Mouse (Mus musculus): Measurements from ENCODE around the gene Ifi35. TPM values are rescaled to one million over a fixed set of nuclear protein-coding genes. Genes with fewer than 3 reads are reported as not detected.
A peak's percentile ranks its signal among the peaks of the same experiment; 100 is the strongest.
"Not testable (repeated sequence)": the region's sequence is repeated elsewhere in the genome, so short reads cannot be mapped to it uniquely, and the experiment has no call there.

Ifi35 gene
- polyA plus RNA-seq, 1 experiment from 2014 or later: 24.5 TPM

GRCm38 (mm10) chr11:101449596-101449995 is 1.4 kb downstream of the Ifi35 start:
- H3K4me1 ChIP-seq: peaks cover 14% of the 10 kb centered on the region
- not testable (repeated sequence) for H3K36me3 ChIP-seq; H3K27ac ChIP-seq; H3K9me3 ChIP-seq; H3K9ac ChIP-seq; H3K4me3 ChIP-seq (replicated peaks); ATAC-seq (ENCODE audit: insufficient read depth, low FRiP score, low read depth); H3K27me3 ChIP-seq (replicated peaks)
- peak overlapping the region; percentile 54; the same call in 1 of the 2 replicates for H3K4me2 ChIP-seq
- WGBS: 69% methylated on average over 4 of the region's 4 CpGs

DNA sequence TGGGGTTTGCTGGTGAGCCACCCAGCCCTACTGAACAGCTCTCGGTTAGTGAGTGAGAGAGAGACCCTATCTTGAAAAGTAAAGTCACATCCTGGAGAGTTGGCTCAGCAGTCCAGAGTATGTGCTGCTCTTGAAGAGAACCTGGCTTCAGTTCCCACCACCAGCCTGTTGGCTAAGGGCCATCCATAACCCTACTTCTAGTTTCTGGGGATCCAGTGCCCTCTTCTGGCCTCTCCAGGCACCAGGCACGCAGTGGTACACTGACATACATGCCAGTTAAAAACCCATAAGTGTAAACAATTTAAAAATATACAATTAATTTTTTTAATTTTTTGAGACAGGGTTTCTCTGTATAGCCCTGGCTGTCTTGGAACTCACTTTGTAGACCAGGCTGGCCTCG is 2.2 kb downstream of the Ifi35 start:
- ATAC-seq (ENCODE audit: insufficient read depth, low FRiP score, low read depth): no peak
- Histone ChIP-seq H3K9me3 (no peaks in the 10 kb centered on the region), H3K4me3 (replicated peaks) (no peak overlapping the region), H3K27me3 (replicated peaks) (no peaks in the 10 kb centered on the region), H3K4me1 (peaks cover 12% of the 10 kb centered on the region), H3K9ac (no peak overlapping the region), H3K4me2 (no peak overlapping the region), H3K36me3 (peaks cover 4% of the 10 kb centered on the region; the same call in 1 of the 2 replicates), H3K27ac (no peak overlapping the region)
- 83% methylated on average over 3 of the region's 3 CpGs for WGBS

- H3K4me1 ChIP-seq: peaks cover 12% of the 10 kb centered on the region
- no peaks in the 10 kb centered on the region for H3K9me3 ChIP-seq
- WGBS: 87% methylated on average over 10 of the region's 10 CpGs
- H3K4me2 ChIP-seq: no peak overlapping the region
- no peak overlapping the region; the same call in 1 of the 2 replicates for H3K27ac ChIP-seq
- H3K27me3 ChIP-seq (replicated peaks): no peaks in the 10 kb centered on the region
- no peak overlapping the region for H3K9ac ChIP-seq
- H3K4me3 ChIP-seq (replicated peaks): no peak overlapping the region
- no peak for ATAC-seq (ENCODE audit: insufficient read depth, low FRiP score, low read depth)
- H3K36me3 ChIP-seq: no peaks in the 10 kb centered on the region
These were observed 3.3 kb downstream of the Ifi35 start for GRCm38 (mm10) chr11:101451536-101451935.

DNA sequence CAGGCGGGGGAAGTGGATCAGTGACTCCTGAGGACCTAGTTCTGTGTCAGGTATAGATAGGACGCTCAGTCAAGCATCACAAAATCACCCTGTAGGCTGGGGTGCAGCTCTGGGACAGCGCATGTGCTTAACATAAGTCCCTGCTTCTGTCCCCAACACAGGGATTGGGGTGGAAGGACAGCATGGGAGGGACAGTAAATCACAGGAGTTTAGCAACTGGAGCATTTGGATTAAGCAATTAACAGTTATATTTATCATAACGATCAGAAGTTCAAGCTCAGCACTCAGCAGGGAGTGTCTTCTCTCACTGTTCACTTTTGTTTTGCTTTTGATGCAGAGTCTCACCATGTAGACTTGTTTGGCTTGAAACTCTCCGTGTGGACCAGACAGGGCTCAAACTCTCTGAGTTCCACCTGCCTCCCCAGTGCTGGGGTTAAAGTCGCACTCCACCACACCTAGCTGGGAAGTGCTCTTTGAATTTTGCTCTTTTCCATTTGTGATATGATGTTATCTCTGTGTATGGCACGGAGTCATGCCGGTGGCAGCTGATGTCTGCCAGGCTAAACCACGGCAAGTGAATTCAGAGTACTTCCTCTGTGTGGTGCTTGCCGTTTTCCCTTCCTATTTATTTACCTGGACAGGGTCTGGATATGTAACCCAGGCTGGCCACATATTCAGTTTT is 4.0 kb downstream of the Ifi35 start:
- no peaks in the 10 kb centered on the region for H3K9me3 ChIP-seq
- H3K9ac ChIP-seq: no peak overlapping the region
- H3K4me2 ChIP-seq: no peak overlapping the region
- no peak for ATAC-seq (ENCODE audit: insufficient read depth, low FRiP score, low read depth)
- H3K4me3 ChIP-seq (replicated peaks): no peak overlapping the region
- H3K27me3 ChIP-seq (replicated peaks): no peaks in the 10 kb centered on the region
- H3K27ac ChIP-seq: no peak overlapping the region
- peaks cover 12% of the 10 kb centered on the region for H3K4me1 ChIP-seq
- H3K36me3 ChIP-seq: no peaks in the 10 kb centered on the region
- 58% methylated on average over 10 of the region's 10 CpGs for WGBS

DNA sequence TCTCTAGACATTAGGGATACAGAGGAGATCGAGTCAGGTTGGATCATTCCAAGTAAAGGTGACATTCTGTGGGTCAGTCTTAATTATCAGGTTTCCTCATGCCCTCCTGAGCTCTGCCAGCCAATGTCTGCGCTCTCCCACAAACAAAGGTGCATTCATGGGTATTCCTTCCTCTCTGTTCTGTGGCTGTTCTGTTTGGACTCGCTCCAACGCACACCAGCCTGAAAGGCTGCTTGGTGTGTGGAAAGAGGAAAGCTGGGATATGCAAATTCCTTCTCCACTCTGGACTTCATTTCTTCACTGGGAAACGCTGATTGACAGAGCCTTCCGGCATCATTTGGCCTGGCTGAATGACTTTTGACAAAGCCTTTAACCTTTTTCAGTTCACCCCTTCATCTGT is 6.5 kb downstream of the Ifi35 start:
- no peak overlapping the region for H3K9ac ChIP-seq
- WGBS: 74% methylated on average over 6 of the region's 6 CpGs
- H3K4me3 ChIP-seq (replicated peaks): no peak overlapping the region
- H3K9me3 ChIP-seq: no peaks in the 10 kb centered on the region
- no peak; the same call in 1 of the 2 replicates for ATAC-seq (ENCODE audit: insufficient read depth, low FRiP score, low read depth)
- H3K27me3 ChIP-seq (replicated peaks): no peaks in the 10 kb centered on the region
- H3K27ac ChIP-seq: peak overlapping the region; percentile 8; the same call in 1 of the 2 replicates
- H3K4me2 ChIP-seq: no peak overlapping the region
- no peaks in the 10 kb centered on the region for H3K36me3 ChIP-seq
- peaks cover 13% of the 10 kb centered on the region; the same call in 1 of the 2 replicates for H3K4me1 ChIP-seq

DNA sequence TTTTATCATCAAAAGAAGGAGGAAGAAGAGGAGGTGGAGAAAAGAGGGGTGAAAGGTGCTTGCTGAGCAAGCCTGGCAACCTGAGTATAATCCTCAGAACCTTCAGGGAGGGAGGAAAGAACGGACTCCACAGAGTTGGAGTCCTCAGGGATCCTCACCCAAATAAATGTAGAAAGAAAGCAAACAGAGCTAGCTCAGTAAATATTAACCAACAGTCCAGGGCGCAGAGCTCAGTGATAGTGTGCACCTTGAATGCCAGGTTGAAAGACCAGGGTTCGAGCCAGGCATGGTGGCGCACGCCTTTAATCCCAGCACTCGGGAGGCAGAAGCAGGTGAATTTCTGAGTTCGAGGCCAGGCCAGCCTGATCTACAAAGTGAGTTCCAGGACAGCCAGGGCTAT is 7.4 kb downstream of the Ifi35 start:
- H3K27ac ChIP-seq: no peak overlapping the region
- ATAC-seq (ENCODE audit: insufficient read depth, low FRiP score, low read depth): no peak
- H3K4me2 ChIP-seq: no peak overlapping the region

GRCm38 (mm10) chr11:101457631-101458030 is 9.4 kb downstream of the Ifi35 start:
- Histone ChIP-seq H3K36me3 (peaks cover 9% of the 10 kb centered on the region), H3K4me1 (peaks cover 18% of the 10 kb centered on the region), H3K9ac (no peak overlapping the region), H3K9me3 (no peaks in the 10 kb centered on the region), H3K27ac (no peak overlapping the region), H3K4me2 (no peak overlapping the region), H3K4me3 (replicated peaks) (no peak overlapping the region), H3K27me3 (replicated peaks) (no peaks in the 10 kb centered on the region)
- WGBS: 90% methylated on average over 9 of the region's 9 CpGs
- ATAC-seq (ENCODE audit: insufficient read depth, low FRiP score, low read depth): no peak

More for the DNA sequence above, 7.4 kb downstream of the Ifi35 start:
- Histone ChIP-seq H3K9ac (no peak overlapping the region), H3K27me3 (replicated peaks) (no peaks in the 10 kb centered on the region), H3K36me3 (peaks cover 5% of the 10 kb centered on the region; the same call in 1 of the 2 replicates), H3K9me3 (no peaks in the 10 kb centered on the region), H3K4me3 (replicated peaks) (no peak overlapping the region), H3K4me1 (0 out of 2 replicates have a peak, but pooled peaks cover 13% of the 10 kb centered on the region)
- 72% methylated on average over 7 of the region's 7 CpGs for WGBS

DNA sequence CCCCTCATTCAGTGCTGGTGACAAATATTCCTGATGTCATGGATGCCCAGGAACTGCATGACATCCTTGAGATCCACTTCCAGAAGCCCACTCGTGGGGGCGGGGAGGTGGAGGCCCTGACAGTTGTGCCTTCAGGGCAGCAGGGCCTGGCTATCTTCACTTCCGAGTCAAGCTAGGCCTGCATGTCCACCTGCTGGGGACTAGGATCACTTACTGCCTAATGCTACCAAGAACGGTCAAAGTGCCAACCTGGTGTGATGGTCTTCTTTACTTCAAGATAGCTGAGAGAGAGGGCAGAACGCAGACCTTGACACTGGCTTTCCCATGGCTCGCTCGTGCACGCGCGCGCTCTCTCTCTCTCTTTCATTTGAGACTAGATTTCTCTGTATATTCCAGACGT is 10.0 kb downstream of the Ifi35 start:
- H3K9ac ChIP-seq: no peak overlapping the region
- H3K4me3 ChIP-seq (replicated peaks): no peak overlapping the region
- H3K4me2 ChIP-seq: no peak overlapping the region
- peaks cover 9% of the 10 kb centered on the region for H3K36me3 ChIP-seq
- H3K27me3 ChIP-seq (replicated peaks): no peaks in the 10 kb centered on the region
- no peaks in the 10 kb centered on the region for H3K9me3 ChIP-seq
- ATAC-seq (ENCODE audit: insufficient read depth, low FRiP score, low read depth): no peak
- peaks cover 22% of the 10 kb centered on the region for H3K4me1 ChIP-seq
- 80% methylated on average over 12 of the region's 12 CpGs for WGBS
- H3K27ac ChIP-seq: no peak overlapping the region

DNA sequence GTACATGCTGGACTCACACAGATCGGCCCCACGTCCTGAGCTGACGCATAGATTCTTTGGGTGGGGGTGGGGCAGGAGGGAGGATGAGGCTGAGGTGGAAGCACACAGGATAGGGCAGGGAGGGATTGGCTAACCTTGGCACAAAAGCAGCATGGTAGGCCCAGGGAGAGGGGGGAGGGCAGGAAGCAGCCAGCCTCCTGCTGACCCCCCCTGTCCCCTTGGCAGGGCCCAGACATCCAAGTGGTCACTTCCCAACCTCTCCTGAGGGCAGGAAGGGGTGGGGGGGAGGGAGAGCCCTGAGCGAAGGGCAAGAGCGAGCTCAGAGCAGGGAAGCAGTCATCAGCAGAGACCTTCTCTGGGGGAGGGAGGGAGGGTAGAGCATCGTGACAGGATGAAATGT is 11.5 kb downstream of the Ifi35 start:
- H3K9ac ChIP-seq: no peak overlapping the region
- no peak overlapping the region for H3K4me3 ChIP-seq (replicated peaks)
- H3K9me3 ChIP-seq: no peaks in the 10 kb centered on the region
- H3K27ac ChIP-seq: no peak overlapping the region
- ATAC-seq (ENCODE audit: insufficient read depth, low FRiP score, low read depth): peak; percentile 14; the same call in 1 of the 2 replicates
- peaks cover 36% of the 10 kb centered on the region for H3K4me1 ChIP-seq
- no peak overlapping the region for H3K4me2 ChIP-seq
- H3K27me3 ChIP-seq (replicated peaks): no peaks in the 10 kb centered on the region
- 57% methylated on average over 6 of the region's 6 CpGs for WGBS
- H3K36me3 ChIP-seq: peaks cover 9% of the 10 kb centered on the region

- no peak overlapping the region for H3K4me2 ChIP-seq
- no peak overlapping the region for H3K4me3 ChIP-seq (replicated peaks)
- no peak overlapping the region for H3K9ac ChIP-seq
- 83% methylated on average over 15 of the region's 15 CpGs for WGBS
- ATAC-seq (ENCODE audit: insufficient read depth, low FRiP score, low read depth): no peak
- H3K36me3 ChIP-seq: peaks cover 9% of the 10 kb centered on the region
- no peak overlapping the region for H3K27ac ChIP-seq
- no peaks in the 10 kb centered on the region for H3K9me3 ChIP-seq
- H3K4me1 ChIP-seq: peaks cover 36% of the 10 kb centered on the region
- H3K27me3 ChIP-seq (replicated peaks): no peaks in the 10 kb centered on the region
These were observed 12.1 kb downstream of the Ifi35 start for GRCm38 (mm10) chr11:101460321-101460720.

- peaks cover 43% of the 10 kb centered on the region for H3K4me1 ChIP-seq
- no peak overlapping the region for H3K9ac ChIP-seq
- H3K4me3 ChIP-seq (replicated peaks): no peak overlapping the region
- no peak overlapping the region for H3K4me2 ChIP-seq
- H3K9me3 ChIP-seq: no peaks in the 10 kb centered on the region
- no peak for ATAC-seq (ENCODE audit: insufficient read depth, low FRiP score, low read depth)
- WGBS: 83% methylated on average over 14 of the region's 14 CpGs
- no peaks in the 10 kb centered on the region for H3K27me3 ChIP-seq (replicated peaks)
- no peak overlapping the region for H3K27ac ChIP-seq
- H3K36me3 ChIP-seq: peaks cover 9% of the 10 kb centered on the region
These were observed 13.9 kb downstream of the Ifi35 start for GRCm38 (mm10) chr11:101462141-101462540.

GRCm38 (mm10) chr11:101462583-101463440 is 14.6 kb downstream of the Ifi35 start:
- H3K9ac ChIP-seq: no peak overlapping the region
- no peak overlapping the region for H3K4me3 ChIP-seq (replicated peaks)
- 28% methylated on average over 13 of the region's 13 CpGs for WGBS
- H3K4me2 ChIP-seq: peak overlapping the region; percentile 95; the same call in 1 of the 2 replicates
- H3K27ac ChIP-seq: no peak overlapping the region
- ATAC-seq (ENCODE audit: insufficient read depth, low FRiP score, low read depth): no peak
- H3K36me3 ChIP-seq: peaks cover 9% of the 10 kb centered on the region
- H3K27me3 ChIP-seq (replicated peaks): no peaks in the 10 kb centered on the region
- H3K4me1 ChIP-seq: peaks cover 43% of the 10 kb centered on the region
- no peaks in the 10 kb centered on the region for H3K9me3 ChIP-seq
